Mouse (Mus musculus): ENCODE measurements around the gene Tradd.

The Tradd gene

DNA sequence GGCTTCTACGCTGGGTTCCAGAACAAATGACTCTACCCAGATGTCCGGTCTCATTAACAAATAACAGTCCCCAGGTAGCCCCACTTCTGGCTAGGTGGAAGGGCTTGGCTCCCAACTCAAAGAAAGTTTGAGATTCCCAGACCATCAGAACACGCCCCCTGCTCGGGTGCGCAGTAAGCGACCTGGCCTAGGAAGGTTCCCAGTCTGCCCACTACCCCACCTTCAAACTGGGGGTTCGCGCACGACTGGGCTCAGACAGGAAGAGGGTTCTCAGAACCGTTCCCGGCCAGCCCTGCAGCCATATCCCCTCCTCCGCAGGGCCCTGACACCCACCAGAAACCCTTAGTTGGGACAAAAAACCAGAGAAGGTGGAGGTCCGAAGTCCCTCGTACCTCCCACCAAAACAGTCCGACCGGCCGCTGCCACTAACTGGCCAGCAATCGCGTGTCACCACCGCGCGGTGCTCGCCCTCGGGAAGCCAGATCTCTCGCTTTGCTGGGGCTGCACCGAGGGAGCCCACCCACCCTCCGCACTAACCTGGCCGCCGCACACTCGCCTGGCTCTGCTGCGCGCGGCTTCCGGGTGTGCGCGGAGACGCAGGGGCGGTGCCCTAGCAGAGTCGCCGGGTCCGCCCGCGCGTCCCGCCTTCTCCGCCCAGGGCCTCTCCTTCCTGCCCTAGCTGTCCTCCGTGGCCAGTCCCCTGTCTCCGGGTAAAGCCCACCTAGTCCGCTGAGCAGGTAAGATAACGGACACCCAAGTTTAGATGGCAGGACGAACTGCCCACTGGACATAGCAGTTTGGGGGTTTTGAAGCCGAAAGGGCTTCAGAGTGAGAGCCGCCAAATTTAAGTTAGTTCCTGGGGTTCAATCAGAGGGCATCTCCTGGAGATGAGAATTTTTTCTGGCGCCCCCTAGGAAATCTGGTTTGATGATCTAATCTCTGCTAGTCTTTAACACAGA lies at the start of gene Tradd, which contains the start of gene Fbxl8:
Gene Tradd, minus strand, starts transcription at position 586 of the 959 bp plus-strand sequence.
Gene Fbxl8, plus strand, starts transcription at position 625 of the 959 bp plus-strand sequence.
- DNase-seq (ENCODE audit: low spot score in 2 of 2): no peak

DNA sequence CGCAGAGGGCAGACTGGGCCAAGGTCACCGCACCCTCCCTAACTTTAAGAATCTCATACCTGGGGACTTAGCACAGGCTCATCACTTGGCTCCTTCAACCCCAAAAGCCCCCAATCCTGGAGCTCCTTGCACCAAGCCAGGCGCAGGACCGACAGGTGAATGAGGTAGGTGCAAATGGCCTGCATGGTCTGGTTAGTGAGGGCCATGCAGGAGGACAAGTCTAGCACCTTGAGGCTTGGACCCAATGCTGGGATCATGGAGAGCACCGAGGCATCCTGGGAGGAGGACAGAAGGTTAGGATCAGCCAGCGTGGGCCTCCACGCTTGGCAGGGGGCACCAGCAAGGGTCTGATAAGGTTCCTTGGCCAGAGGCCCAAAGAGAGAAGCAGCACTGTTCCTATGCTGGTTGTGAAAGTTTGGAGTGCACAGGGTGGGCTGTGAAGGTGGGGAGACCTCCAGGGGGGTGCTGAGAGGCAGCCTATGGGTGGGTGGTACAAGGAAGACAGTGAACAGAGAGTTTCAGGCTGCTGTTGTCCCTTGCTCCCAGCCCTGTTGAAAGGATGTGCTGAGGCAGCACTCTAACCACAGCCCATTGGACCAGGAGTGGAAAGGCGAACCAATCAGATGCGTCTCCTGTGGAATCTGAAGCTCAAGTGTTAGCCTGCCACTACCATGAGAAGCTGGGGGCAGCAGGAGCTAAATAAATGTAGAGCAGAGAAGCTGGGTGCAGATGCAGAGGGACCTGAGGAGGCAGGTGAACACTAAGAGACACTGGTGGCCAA lies 49.4 kb upstream of the Tradd start:
- DNase-seq (ENCODE audit: low spot score in 2 of 2): no peak

DNA sequence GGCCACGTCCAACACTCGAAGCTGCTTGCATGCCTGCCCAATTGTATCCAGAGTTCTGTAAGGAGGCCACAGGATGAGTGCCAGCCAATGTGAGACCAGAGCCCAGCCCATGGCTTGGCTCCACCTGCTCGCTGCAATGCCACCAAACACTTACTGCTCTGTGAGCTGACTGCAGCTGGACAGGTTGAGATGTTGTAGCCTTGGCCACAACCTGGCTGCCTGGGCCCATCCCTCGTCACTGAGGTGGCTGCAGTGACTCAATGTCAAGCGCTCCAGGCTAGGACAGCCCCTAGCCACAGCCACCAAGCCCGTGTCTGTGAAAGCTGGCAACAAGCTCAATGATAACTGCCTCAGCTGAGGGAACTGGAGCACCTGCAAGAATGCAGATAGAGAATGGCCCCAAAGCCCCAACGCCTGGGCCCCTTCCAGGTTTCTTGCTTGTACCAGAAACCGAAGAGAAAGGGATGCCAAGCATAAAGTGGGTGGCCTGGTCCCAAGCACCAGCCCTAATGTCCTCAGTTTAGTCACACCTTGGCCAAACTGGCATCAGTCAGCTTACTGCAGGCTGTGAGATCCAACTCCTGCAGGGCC lies 48.6 kb upstream of the Tradd start:
- no peak for DNase-seq (ENCODE audit: low spot score in 2 of 2)

DNA sequence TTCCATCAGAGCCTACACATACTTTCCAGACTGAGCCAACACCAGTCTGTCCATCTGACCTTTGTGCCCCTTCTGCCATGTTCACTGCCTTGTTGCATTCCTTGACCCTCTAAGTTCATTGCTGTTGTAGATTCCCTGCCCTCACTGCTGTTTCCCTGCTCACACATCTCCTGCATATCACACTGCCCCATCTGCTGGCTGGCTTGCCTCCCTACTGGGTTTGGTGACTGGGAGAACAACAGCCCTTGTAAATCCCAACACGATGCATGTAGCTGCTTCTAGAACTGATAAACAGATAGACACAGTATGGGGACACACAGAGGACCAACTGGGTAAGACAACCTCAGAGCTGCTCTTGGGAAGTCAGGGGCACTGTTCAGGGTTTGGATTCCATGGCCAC lies 47.3 kb upstream of the Tradd start:
- DNase-seq (ENCODE audit: low spot score in 2 of 2): no peak

DNA sequence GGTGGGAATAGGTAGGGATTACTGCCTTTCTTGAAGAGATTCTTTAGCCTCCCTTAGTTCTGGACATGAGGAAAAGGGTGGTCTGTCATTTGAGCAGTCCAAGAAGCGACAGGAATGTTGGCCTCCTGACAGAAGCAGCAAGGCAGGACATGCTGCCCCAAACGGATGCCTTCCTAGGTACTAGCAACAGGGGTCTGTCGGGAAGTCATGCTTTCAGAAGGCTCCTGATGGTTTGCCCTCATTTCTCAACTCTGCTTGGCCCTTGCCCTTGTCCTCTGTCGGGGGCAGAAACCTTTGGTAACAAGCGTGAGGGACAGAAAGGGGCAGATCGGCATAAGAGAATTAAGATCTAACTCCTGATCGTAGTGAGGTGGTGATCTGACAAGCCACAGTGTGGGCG lies 45.7 kb upstream of the Tradd start:
- no peak for DNase-seq (ENCODE audit: low spot score in 2 of 2)

DNA sequence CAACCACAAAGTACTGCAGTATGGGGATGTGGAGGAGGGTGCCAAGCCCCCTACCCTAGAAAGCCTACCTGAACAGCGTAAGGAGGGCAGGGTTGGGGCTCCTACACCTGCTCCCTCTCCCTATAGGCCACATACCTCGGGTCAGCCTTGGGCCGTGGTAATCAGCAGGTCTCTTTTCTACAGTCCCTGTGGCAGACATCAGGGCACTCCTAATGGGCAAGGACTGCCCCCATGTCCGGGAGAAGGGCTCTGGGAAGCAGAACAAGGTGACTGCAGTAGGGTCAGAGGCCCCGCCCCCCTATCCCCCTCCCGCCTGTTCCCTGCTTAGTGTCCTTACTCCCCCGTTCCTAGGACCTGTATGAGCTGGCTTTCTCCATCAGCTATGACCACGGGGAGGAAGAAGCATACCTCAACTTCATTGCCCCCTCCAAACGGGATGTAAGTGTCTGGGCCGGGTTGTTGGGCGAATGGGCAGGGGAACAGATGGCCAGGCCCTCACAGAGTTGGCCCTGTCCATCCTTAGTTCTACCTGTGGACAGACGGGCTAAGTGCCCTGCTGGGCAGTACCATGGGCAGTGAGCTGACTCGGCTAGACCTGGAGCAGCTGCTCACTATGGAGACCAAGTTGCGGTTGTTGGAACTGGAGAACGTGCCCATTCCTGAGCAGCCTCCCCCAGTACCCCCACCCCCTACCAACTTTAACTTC lies 44.9 kb upstream of the Tradd start:
- no peak for DNase-seq (ENCODE audit: low spot score in 2 of 2)

DNA sequence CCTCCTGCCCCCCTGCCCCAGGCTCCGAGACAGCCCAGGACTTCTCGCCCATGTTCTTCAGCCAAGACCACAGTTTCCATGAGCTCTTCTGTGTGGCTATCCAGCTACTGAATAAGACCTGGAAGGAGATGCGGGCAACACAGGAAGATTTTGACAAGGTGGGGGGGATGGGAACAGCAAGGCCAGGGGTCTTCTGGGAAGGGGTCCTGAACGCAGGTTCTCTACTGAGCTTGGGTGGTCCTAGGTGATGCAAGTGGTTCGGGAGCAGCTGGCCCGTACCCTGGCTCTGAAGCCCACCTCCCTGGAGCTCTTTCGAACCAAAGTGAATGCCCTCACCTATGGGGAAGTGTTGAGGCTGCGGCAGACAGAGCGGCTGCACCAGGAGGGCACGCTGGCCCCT lies 44.0 kb upstream of the Tradd start:
- DNase-seq (ENCODE audit: low spot score in 2 of 2): no peak

DNA sequence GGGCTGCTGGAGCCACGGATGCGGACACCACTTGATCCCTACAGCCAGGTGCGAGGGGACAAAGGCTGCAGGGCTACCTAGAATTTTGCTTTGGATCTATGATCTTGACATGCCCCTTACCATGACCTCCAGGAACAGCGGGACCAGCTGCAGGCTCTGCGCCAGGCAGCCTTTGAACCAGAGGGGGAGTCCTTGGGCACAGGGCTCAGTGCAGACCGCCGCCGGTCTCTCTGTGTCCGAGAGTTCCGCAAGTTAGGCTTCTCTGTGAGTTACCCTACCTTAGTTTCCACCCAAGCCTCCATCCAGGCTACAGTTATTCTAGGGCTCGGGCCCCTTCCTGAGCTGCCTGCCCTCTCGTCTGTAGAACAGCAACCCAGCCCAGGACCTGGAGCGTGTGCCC lies 43.3 kb upstream of the Tradd start:
- no peak for DNase-seq (ENCODE audit: low spot score in 2 of 2)

DNA sequence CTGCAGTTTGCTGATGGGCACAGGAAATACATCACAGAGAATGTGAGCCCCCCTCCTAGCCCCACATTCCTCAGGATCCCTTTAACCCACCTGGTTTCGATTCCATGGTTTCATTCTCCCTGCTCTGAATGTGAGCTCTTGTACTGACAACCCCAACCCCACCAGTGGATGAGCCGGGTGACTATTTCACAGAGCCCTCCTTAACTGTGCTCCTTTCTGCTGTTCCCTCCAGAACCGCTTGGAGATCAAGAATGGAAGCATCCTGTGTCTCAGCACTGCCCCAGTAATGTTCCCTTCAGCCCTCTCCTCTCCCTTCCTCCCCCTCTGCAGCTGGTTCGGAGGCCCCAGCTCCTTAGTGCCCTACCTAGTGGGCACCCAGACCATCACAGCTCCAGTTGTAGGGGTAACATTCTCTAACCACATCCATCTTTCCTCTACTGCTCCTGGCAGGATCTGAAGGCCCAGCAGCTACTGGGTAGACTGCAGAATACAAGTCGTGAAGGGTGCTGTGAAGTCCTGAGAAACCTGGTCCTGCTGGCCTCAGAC lies 41.8 kb upstream of the Tradd start:
- DNase-seq (ENCODE audit: low spot score in 2 of 2): no peak

DNA sequence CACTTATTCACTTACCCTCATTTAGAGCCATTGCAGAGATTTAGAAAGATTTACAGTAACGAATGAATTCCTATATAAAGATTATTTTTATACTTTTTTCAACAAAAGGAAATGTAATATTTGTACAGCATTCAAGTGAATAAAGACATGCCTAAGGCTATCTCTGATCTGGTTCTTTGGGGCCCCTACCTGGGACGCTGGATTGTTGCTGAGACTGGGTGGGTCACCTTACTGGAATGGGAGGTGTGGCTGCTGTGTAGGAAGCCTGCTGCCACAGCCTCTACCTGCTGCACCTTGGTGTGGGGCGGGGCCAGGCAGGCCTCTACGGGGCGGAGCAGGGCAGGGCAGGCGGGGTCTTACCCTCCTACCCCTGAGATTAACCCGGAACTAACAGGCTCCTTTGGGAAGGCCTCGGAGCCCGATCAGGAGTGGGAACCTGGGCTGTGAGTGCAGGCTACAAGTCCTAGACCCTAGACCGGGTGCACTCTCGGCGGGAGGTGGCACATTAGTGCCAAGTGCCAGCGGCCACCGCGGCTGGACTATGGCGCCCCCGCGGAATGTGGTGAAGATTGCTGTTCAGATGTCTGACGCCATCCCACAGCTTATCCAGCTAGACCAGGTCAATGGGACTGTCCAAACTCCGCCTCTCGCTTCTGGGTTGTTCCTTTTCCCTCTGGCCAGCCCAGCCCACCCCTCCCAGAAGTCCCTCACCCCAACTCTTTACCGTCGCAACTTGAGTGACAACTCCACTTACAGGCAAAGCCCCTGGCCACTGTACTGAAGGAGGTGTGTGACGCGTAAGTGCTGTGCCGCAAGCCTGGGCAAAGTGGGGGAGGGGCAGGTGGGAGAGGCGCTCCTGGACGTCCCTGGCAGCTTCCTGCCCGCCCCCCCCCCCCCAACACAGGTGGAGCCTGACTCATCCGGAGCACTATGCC lies 41.1 kb upstream of the Tradd start, which contains the start of gene Elmo3:
Gene Elmo3, plus strand, starts transcription at position 391 of the 935 bp plus-strand sequence.
- DNase-seq (ENCODE audit: low spot score in 2 of 2): peak in 1 of 2 experiments; percentile 46

DNA sequence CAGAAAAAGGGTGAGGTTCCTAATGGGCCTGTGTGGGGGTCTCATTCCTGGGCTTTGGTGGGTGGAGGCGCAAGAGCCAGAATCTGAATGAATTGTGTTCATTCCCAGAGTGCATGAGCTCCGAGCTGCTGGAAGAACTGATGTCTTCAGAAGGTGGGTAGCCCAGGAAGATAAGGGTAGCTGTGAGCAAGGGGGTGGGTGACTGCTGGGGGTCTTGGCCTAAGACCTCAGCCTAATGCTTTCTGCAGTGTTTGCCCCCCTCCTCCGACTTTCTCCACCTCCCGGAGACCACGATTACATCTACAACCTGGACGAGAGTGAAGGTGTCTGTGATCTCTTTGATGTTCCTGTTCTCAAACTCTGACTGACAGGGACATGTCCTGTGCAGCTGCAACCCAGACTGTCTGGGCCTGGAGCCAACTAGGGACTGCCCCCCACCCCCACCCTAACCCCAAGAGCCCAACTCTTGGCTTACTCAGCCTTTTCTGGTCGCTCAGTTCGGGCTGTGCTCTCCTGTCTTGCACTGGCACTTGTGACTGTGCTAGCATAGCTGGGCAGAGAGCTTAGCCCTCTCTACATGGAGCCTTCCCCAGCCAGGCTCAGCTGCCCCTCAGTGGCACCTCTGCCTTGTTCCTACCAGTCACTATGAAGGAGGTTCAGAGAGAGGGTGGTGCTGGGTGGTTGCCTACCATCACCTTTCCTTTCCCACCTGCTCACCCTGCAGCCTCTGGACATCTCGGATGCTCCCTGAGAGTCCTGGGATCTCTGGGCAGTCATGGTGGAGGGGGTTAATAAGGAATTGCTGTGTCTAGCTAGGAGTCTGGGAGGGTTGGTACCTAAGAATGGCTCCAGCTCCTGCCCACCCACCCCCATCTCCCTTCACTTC lies 40.2 kb upstream of the Tradd start:
- no peak for DNase-seq (ENCODE audit: low spot score in 2 of 2)

DNA sequence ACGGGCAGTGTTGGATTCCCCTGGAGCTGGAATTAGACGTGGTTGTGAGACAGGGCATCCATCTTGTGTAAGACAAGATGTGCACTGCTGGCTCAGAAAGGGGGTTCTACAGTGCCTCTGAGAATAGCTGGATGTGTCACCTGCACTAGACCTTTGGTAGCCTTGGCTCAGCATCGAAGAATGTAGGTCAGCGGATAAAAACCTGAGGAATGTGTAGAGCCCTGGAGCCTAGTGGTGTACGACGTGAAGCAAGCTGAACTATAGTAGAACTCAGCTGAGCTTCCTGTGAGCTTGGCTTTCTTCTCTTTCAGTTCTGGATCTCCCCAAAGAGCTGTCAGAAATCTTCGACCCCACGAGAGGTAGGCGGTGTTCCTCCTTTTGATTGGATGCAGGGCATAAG lies 39.5 kb upstream of the Tradd start:
- no peak for DNase-seq (ENCODE audit: low spot score in 2 of 2)

DNA sequence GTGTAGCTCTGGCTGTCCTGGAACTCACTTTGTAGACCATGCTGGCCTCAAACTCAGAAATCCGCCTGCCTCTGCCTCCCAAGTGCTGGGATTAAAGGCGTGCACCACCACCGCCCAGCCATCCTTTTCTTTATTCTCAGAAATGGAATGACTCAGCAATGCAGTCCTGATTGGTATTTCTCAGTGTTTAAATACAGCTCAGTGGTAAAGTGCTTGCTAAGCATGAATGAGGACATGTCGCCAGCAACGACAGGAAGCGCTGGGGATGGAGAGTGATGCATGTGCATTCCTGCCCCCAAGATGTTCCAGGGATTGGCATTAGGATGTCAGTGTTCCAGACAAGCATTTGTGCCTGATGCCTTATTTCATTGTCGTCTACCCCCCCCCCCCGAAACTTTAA lies 39.0 kb upstream of the Tradd start:
- no peak for DNase-seq (ENCODE audit: low spot score in 2 of 2)

DNA sequence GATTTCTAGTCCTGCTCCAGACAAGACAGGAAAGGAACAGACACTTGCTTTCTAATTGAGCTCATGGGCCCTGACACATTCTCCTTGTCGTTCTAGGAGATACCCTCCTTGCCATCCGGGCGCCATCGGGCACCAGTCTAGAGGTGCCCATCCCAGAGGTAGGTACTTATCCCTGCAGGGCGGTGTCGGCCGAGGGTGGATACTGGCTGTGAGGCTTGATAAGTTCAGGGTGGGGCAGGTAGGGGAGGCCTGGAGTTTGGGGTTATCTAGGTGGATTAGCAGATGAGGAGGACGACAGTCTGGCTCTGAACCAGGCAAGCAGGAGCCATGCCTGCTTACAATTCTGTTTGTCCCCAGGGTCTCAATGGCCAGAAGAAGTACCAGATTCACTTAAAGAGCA lies 35.6 kb upstream of the Tradd start:
- no peak for DNase-seq (ENCODE audit: low spot score in 2 of 2)

DNA sequence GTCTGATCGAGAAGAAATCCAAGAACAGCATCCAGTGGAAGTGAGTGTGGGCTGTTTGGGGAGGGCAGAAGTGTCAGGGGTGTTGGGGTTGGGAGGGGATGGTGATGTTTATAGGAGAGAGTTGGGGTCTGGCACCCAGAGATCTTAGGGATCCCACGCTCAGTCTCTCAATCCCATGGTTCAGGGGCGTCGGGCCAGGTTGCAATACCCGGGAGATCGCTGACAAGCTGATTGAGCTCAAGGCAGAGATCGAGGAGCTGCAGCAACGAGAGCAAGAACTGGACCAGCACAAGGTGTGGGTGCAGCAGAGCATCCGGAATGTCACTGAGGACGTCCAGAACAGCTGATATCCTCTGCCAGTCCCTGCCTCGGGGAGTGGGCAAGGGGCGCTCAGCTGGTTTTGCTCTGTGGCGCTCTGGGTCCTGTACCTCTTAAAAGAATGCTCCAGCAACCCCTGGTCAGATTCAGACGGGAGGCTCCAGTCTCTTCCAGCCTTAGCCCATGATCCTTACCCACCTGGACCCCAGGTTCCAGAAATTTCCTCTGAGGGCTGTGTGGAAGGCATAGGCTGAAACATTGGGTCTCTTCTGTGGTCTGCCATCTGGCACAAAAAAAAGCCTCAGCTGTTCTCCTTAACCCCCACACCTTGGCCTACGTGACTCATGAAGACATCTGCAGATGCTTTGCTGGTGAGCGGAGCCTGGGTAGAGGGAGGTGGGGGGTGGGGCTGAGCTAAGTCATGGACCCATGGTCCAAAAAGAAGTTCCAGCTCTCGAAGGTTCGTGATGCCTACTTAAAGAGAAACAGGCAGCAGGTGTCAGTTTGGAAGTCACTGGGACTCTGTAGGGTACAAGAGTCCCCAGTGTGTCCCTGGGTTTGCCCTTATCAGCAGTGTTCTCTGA lies 34.2 kb upstream of the Tradd start:
- no peak for DNase-seq (ENCODE audit: low spot score in 2 of 2)

DNA sequence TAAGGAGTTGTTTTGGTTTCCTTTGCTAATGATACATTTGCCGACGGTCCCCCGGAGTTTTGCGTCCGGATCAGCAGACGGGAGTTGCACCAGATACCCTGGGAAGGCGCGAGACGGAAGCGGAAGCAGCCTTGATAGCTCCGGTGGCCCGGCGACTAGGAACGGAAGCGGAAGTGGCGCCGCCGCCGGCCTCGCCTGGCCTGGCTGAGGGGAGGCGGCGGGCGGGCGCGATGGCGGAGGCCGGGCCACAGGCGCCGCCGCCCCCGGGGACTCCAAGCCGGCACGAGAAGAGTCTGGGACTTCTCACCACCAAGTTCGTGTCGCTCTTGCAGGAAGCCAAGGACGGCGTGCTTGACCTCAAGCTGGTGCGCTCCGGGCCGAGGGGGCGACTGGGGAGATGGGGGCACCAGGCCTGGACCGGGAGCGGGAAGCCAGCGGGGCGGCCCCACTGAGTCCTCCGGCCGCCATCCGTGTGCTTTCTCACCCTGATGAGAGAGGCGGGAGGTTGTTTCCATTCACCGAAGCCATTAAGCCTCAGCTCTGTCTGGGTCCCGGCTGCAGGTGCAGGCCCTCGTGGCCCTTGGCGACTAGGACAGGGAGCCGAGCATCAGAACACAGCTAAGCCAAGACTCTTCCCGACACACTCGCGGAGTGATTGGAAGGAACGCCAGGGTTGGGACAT lies 33.2 kb upstream of the Tradd start, which contains the start of gene E2f4:
Gene E2f4, plus strand, starts transcription at position 153 of the 682 bp plus-strand sequence.
- peak; percentile 81 to 91 for DNase-seq (ENCODE audit: low spot score in 2 of 2)

DNA sequence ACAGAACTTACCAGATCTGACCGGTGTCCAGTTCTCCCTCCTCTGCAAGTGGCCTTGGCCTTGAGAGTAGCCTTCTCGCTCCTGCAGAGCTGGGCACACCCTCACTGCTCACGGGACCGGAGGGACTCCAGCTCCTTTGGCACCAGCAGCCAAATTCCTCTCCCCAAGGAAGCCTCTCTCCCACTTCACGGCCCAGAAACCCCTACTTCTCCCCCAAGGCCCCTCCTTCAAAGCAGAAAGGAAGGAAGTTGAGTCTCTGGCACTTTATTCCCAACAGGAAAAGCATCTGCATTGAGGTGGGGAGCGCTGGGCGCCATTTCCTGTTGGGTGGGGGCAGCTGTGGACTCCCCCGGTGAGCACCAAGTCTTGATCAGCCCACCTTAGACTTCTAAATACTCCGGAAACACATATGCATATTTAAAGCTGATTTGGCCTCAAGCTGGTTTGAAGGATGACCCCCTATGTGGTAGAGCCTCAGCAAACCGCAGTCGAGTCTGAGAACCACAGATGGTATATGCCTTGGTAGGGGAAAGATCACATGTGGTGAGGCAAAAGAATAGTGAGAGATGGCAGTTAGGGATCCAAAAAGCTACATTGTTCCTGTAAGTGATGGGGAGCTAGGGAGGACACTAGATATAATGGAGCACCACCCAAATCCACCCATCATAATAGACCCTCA lies 31.6 kb upstream of the Tradd start, which contains the start of gene Exoc3l:
Gene Exoc3l, minus strand, starts transcription at position 207 of the 679 bp plus-strand sequence.
- DNase-seq (ENCODE audit: low spot score in 2 of 2): no peak

Data from frontal cortex, postnatal 14 days (tissue).